Mouse (Mus musculus) CH12.LX (cell line): ENCODE data around the gene Spata20.

Experiments used
- CTCF ChIP-seq, 2 experiments: IDR thresholded peaks in 1 of 2; conservative IDR thresholded peaks in 1 of 2; 2 replicates each; pipeline ENCODE4 v1.5.1; 2011 to 2012; ENCODE audit warnings: low read depth in 2 of 2, low read length in 2 of 2, improper control_type of control experiment in 1 of 2, inconsistent platforms in 1 of 2, mild to moderate bottlenecking in 1 of 2, moderate library complexity in 1 of 2
- MAFK ChIP-seq: IDR thresholded peaks from 2 replicates; pipeline ENCODE4 v1.6.1; 2011; ENCODE audit warnings: low read length, improper control_type of control experiment; ENCODE audit not compliant: insufficient replicate concordance
- POLR2A ChIP-seq: IDR thresholded peaks from 2 replicates; pipeline ENCODE4 v1.6.1; 2011; ENCODE audit warnings: low read depth, mild to moderate bottlenecking, improper control_type of control experiment, low read length

DNA sequence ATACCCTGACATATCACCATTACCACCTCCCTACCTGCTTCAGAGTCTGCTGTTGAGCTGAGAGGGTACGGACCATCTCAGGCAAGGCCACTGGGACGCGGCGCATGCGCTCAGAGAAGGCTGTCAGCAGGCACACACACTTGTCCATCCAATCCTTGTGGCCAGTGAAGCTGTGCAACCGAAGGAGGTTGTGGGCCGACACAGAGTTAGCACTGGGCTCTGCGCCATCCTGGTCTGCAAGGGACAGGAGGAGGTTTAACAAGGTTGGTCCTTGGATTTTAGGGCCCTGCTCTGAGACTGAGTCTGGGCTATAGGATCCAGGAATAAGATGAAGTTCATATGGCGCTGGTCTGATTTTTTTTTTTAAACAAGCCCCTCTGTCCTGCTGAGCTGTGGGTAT is 5.6 kb downstream of the Spata20 start:
- no peak for TF ChIP-seq CTCF (conservative IDR thresholded peaks at IDR 0.05 in 1 of 2, IDR thresholded peaks at IDR 0.05 in 1 of 2; ENCODE audit: low read depth in 2 of 2, low read length in 2 of 2)
- no peak for TF ChIP-seq POLR2A
- no peak for TF ChIP-seq MAFK
